Mouse (Mus musculus): Measurements from ENCODE around the gene Hand2.

Gene Hand2

GRCm38 (mm10) chr8:57320851-57321743 is at the start of gene Hand2:
TSS of gene Hand2 (plus strand) at chr8:57320983.
- peak; percentile 60 for DNase-seq (ENCODE audit: low read depth, low spot score)

GRCm38 (mm10) chr8:57273055-57273454 is 47.7 kb upstream of the Hand2 start:
- DNase-seq (ENCODE audit: low read depth, low spot score) = no peak

GRCm38 (mm10) chr8:57293441-57293840 is 27.3 kb upstream of the Hand2 start:
- no peak for DNase-seq (ENCODE audit: low read depth, low spot score)

GRCm38 (mm10) chr8:57303513-57303912 is 17.3 kb upstream of the Hand2 start:
- no peak for DNase-seq (ENCODE audit: low read depth, low spot score)

GRCm38 (mm10) chr8:57304944-57305343 is 15.8 kb upstream of the Hand2 start:
- peak; percentile 72 for DNase-seq (ENCODE audit: low read depth, low spot score)

- peak; percentile 32 for DNase-seq (ENCODE audit: low read depth, low spot score)
Observed at GRCm38 (mm10) chr8:57306441-57306840, 14.3 kb upstream of the Hand2 start.

DNA sequence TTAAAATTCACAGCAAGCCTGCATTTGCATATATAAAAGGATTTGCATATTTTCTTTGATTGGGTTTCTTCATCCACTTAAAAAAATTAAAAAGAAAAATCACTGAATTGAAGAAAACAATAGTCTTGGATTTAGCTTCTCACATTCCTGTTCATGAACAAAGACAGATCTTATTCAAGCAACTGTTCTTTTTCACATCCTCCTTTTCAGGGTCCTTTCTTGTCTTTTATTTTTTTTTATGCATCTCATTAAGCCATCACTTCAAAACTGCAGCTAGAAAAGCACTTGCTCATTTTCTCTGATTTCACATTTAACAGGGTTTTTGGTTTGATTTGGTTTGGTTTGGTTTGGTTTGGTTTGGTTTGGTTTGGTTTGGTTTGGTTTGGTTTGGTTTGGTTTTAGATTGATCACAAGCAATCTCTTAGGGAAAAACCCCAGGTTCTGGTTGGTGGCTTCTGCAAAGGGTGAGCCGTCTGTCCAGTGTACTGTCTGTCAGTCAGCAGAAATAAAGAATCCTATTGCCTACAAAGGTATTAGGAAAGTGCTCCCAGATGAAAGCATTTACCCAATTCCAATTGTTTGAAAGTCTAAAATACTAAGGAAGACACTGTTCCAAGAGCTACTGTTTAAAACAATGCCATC is 10.8 kb upstream of the Hand2 start:
- DNase-seq (ENCODE audit: low read depth, low spot score) = no peak

- DNase-seq (ENCODE audit: low read depth, low spot score) = peak; percentile 45
Observed at GRCm38 (mm10) chr8:57312031-57312981, 8.5 kb upstream of the Hand2 start.

DNA sequence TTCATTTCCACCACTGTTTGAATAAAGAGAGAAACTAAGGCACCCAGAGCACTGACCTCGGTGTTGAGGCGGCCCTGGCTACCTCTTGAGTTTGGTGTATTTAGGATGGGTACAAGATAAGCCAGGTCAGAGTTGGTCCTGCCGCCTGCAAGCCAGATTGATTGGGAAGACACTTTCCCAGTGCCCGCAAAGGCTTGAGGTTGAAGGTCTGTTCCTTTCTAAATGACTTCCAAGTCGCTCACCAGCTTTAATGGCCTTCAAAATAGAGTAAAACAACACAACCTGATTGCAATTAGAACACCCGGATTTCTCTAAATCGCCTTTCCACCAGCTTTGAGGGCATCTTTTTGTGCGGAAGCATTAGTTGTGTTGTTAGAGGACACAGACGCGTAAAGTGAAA is 7.2 kb upstream of the Hand2 start:
- DNase-seq (ENCODE audit: low read depth, low spot score) = no peak

DNA sequence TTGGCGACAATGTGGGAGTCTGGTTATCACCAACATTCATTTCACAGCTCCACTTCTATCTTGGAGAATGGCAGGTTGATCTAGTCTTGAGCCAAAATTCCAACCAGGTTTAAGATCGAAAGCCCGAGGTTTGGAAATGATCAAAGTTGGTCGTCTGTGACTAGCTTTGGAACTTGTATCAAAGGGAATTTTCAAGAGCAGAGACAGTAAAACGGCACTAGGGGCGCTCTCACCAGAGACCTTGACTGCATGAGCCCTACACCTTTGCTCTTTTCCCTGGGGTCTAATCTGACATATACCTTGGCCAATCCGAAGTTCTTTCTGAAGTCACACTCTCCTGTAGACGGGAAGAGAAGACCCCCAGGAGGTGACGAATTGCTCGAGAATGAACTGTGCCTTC is 6.6 kb upstream of the Hand2 start:
- DNase-seq (ENCODE audit: low read depth, low spot score) = peak; percentile 62

- DNase-seq (ENCODE audit: low read depth, low spot score) = no peak
Observed at GRCm38 (mm10) chr8:57315471-57315870, 5.3 kb upstream of the Hand2 start.

GRCm38 (mm10) chr8:57317107-57317506 is 3.7 kb upstream of the Hand2 start:
- DNase-seq (ENCODE audit: low read depth, low spot score) = no peak

DNA sequence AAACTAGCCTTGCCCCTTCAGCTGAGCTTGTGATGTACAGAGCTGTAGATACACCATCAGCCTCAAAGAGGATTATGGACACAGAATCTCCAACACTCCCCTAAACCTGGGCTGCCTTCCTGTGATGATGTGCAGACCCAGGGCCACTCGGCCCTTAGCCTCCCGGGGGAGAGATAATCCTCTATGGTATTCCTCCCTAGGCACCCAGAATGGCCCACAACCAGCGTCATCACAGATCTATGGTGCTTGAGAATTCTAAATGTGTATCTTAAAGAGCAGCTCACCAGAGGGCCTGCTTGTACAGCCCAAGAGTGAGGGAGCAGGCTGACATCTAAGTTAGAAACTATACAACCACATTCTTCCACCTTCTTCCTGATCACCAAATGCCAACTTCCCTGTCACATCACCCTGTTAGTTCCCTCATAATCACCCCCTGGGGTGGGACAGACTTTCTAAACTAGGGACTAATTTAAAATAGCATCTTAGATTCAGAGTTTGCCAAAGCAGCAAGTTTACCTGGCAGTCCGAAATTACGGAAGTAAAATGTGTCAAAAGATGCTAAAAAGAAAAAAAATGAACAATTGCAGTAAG is 2.8 kb upstream of the Hand2 start:
- no peak for DNase-seq (ENCODE audit: low read depth, low spot score)

GRCm38 (mm10) chr8:57319092-57319980 is 1.4 kb upstream of the Hand2 start:
- DNase-seq (ENCODE audit: low read depth, low spot score) = no peak

DNA sequence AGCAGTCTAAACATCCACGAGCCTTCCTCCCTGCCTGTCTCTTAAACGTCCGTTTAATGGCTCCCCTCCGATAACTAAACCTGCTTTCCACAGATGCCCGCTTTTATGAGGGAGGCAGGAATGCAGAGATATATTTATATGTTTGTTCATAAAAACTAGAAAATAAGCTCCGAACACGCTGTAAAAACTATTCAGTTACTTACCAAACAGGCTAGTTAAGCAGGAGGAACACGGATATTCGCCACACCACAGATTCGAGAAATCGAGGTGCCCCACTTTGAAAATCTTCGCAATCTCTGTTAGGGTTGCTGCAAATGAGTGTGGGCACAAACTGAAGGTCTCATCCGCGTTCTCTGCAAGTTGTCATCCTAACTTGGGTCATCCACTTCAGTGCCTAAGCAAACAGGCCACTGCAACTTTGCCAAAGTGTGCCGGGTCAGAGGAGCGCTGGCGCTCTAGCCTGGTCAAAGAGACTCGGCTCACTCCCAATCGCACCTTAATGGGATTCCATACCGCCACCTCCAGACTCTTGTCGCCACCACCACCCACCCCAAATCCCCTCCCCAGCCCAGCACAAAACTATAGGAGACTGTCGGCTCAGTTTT is 700 bp upstream of the Hand2 start:
- DNase-seq (ENCODE audit: low read depth, low spot score) = no peak

DNA sequence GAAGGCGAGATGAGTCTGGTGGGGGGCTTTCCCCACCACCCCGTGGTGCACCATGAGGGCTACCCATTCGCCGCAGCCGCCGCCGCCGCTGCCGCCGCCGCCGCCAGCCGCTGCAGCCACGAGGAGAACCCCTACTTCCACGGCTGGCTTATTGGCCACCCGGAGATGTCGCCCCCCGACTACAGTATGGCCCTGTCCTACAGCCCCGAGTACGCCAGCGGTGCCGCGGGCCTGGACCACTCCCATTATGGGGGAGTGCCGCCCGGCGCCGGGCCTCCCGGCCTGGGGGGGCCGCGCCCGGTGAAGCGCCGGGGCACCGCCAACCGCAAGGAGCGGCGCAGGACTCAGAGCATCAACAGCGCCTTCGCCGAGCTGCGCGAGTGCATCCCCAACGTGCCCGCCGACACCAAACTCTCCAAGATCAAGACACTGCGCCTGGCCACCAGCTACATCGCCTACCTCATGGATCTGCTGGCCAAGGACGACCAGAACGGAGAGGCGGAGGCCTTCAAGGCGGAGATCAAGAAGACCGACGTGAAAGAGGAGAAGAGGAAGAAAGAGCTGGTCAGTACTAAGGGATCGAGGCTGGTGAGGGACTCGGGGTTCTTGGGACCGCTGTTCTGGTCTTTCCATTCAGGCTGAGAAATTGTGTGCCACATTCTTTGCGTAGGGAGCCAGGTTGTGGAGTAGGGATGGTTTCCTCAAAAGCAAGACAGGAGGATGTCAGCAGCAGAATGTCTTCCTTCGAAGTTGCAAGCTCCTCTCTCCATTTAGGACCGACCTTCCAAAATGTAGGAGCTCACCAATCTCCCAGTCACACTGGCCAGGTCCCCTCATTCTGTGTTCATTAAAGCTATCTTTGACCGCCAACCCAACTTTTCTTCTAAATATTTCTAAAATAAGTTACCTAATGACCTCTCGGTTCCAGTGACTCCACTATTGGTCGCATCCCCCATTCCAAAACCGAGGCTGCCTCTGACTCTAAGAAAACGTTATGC is 1.4 kb downstream of the Hand2 start:
- peak; percentile 67 for DNase-seq (ENCODE audit: low read depth, low spot score)

- peak; percentile 34 for DNase-seq (ENCODE audit: low read depth, low spot score)
Observed at GRCm38 (mm10) chr8:57322961-57323941, 2.5 kb downstream of the Hand2 start.

DNA sequence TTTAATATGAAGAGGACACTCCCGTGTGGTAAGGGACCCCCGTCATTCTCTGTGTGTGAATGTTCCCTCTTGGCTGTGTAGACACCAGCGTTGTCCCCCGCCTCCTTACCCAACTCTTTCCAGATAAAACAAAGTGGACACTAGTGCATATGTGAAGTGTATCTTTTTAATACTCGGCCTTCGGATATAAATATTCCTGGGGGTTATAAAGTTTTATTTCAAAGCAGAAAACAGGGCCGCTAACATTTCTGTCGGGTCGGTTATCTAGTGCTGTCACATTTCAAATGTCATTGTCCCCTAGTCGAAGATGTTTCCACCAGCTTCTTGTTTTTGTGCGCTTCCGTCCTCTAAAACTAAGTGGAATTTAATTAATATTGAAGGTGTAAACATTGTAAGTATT is 3.3 kb downstream of the Hand2 start:
- DNase-seq (ENCODE audit: low read depth, low spot score) = no peak
